Mouse (Mus musculus) G1E (cell line): ENCODE measurements around the gene Nfkbib.

Experiments
- CTCF ChIP-seq: IDR thresholded peaks from 2 replicates; pipeline ENCODE4 v1.5.1; 2012; ENCODE audit warnings: low read depth, low read length, inconsistent platforms, mixed read lengths
- GATA1 ChIP-seq: IDR thresholded peaks from 2 replicates; pipeline ENCODE4 v1.6.1; 2012; ENCODE audit warnings: borderline replicate concordance, low read length, inconsistent platforms, mixed read lengths
- POLR2AphosphoS5 ChIP-seq: IDR thresholded peaks from 2 replicates; pipeline ENCODE4 v1.6.1; 2012; ENCODE audit warnings: low read depth, low read length, inconsistent platforms; ENCODE audit not compliant: insufficient replicate concordance
- TAL1 ChIP-seq: conservative IDR thresholded peaks from 2 replicates; pipeline ENCODE4 v1.6.1; 2012; ENCODE audit warnings: low read depth, low read length, inconsistent platforms, mixed read lengths

- TF ChIP-seq POLR2AphosphoS5 (no peak), CTCF (no peak), TAL1 (no peak), GATA1 (no peak)
Observed at GRCm38 (mm10) chr7:28814306-28815034, 47.2 kb upstream of the Nfkbib start.
